ENCODE assay signal across 9 mouse cellular contexts in the genomic region with DNA sequence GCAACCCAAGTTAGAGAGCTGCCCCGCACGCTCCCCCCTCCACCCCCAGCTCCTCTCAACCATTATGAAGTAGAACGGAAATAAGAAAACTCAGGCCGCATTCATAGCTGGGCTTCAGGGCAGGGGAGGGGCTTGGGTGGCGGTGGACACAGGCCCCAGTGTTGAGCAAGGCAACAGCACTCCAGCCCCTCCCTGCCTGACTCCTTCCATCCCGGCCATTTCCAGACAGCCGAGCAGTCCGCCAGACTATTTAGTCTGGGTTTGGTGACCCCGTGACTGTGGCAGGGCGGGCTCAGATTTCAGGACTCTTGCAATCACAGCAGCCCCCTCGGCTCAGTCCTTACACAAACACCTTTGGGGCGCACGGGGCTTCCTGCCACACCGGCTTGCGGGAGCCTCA. TPM values are rescaled to one million over a fixed set of nuclear protein-coding genes. Genes with fewer than 3 reads are reported as not detected.
A peak's percentile ranks its signal among the peaks of the same experiment; 100 is the strongest.
DNase-seq lines count a peak whose midpoint lies in the region; ATAC-seq lines count a peak whose summit lies in the region.
"Had no signal": no experiment of that assay in that cellular context is flagged by ENCODE, and none has a peak within 500 bp of the region (broad histone marks: within the 10 kb centered on the region; RNA-seq: fewer than 3 reads in every experiment).

No protein-coding gene starts in this region.

- ATAC-seq in forebrain, embryonic 16.5 days, result peak; percentile 41
- ATAC-seq in hindbrain, embryonic 11.5 days (ENCODE audit: low FRiP score), result peak; percentile 82
- ATAC-seq in liver, embryonic 12.5 days, result no peak
- ATAC-seq in cerebellum, adult (ENCODE audit: insufficient number of reproducible peaks, low FRiP score, low TSS enrichment), result no peak

- no peak overlapping the region; the same call in 1 of the 2 replicates for H3K27ac ChIP-seq in forebrain, embryonic 16.5 days (ENCODE audit: low read length)
- H3K27ac ChIP-seq in hindbrain, embryonic 11.5 days (ENCODE audit: low read depth, low read length), result peak overlapping the region; percentile 76
- H3K27ac ChIP-seq in liver, embryonic 12.5 days, result no peak overlapping the region

- DNase-seq in adrenal gland, postnatal 14 days, result peak; percentile 23
- no peak for DNase-seq in adrenal gland, adult 18-20 months (ENCODE audit: low spot score in 2 of 2)
- peak; percentile 80 for DNase-seq in hindbrain, embryonic 11.5 days (ENCODE audit: low spot score)
- peak; percentile 71 for DNase-seq in ovary, postnatal 36 days (ENCODE audit: low spot score)
- DNase-seq in left cerebral cortex, adult 11 months (ENCODE audit: low spot score), result no peak

- H3K4me2 ChIP-seq in forebrain, embryonic 16.5 days (ENCODE audit: low read length), result peak overlapping the region; percentile 17
- peak overlapping the region; percentile 18 for H3K4me2 ChIP-seq in hindbrain, embryonic 11.5 days (replicated peaks; ENCODE audit: low read depth, low read length)
- H3K4me2 ChIP-seq in liver, embryonic 12.5 days, result 0 out of 2 replicates have a peak overlapping the region, but pooled peaks have one; percentile 1

- H3K36me3 ChIP-seq in forebrain, embryonic 16.5 days (ENCODE audit: control insufficient read depth, insufficient read depth), result no peaks in the 10 kb centered on the region
- no peaks in the 10 kb centered on the region for H3K36me3 ChIP-seq in hindbrain, embryonic 11.5 days (ENCODE audit: control insufficient read depth, insufficient read depth, low read length)
- H3K36me3 ChIP-seq in liver, embryonic 12.5 days, result no peaks in the 10 kb centered on the region

- H3K27me3 ChIP-seq in forebrain, embryonic 16.5 days (replicated peaks; ENCODE audit: control insufficient read depth, insufficient read depth, low read length), result no peaks in the 10 kb centered on the region
- H3K27me3 ChIP-seq in hindbrain, embryonic 11.5 days (ENCODE audit: control insufficient read depth, insufficient read depth, low read length), result no peaks in the 10 kb centered on the region
- H3K27me3 ChIP-seq in liver, embryonic 12.5 days (replicated peaks), result no peaks in the 10 kb centered on the region

- no peaks in the 10 kb centered on the region for H3K9me3 ChIP-seq in forebrain, embryonic 16.5 days (ENCODE audit: control insufficient read depth, low read length)
- no peaks in the 10 kb centered on the region for H3K9me3 ChIP-seq in hindbrain, embryonic 11.5 days (ENCODE audit: control insufficient read depth, low read length)
- no peaks in the 10 kb centered on the region for H3K9me3 ChIP-seq in liver, embryonic 12.5 days (replicated peaks)

- no peak overlapping the region for H3K4me3 ChIP-seq in forebrain, embryonic 16.5 days (replicated peaks; ENCODE audit: low read length)
- H3K4me3 ChIP-seq in hindbrain, embryonic 11.5 days (ENCODE audit: low read depth, low read length), result no peak overlapping the region
- no peak overlapping the region for H3K4me3 ChIP-seq in liver, embryonic 12.5 days

- H3K4me1 ChIP-seq in forebrain, embryonic 16.5 days (replicated peaks; ENCODE audit: control insufficient read depth, insufficient read depth, low read length), result peaks cover 32% of the 10 kb centered on the region
- H3K4me1 ChIP-seq in hindbrain, embryonic 11.5 days (replicated peaks; ENCODE audit: control insufficient read depth, insufficient read depth, low read length), result peaks cover 19% of the 10 kb centered on the region
- H3K4me1 ChIP-seq in liver, embryonic 12.5 days, result no peaks in the 10 kb centered on the region; the same call in 1 of the 2 replicates

- H3K9ac ChIP-seq in forebrain, embryonic 16.5 days (replicated peaks; ENCODE audit: low read depth, low read length), result peak overlapping the region; percentile 42
- H3K9ac ChIP-seq in hindbrain, embryonic 11.5 days (ENCODE audit: low read depth, low read length), result peak overlapping the region; percentile 41; the same call in 1 of the 2 replicates
- no peak overlapping the region for H3K9ac ChIP-seq in liver, embryonic 12.5 days

- WGBS in forebrain, embryonic 16.5 days, result 6% methylated on average over 15 of the region's 15 CpGs
- WGBS in hindbrain, embryonic 11.5 days, result 7% methylated on average over 15 of the region's 15 CpGs
- WGBS in liver, embryonic 12.5 days (ENCODE audit: insufficient replicate concordance), result 15% methylated on average over 15 of the region's 15 CpGs

RNA-seq across cellular contexts. Expression of a gene that starts 36.5 kb away (rescaled TPM):
- not detected in 2 replicates for total RNA-seq in adrenal gland, postnatal 14 days (2021)
- not detected for total RNA-seq in adrenal gland, adult 18-20 months (2021)
- not detected in 2 replicates for polyA plus RNA-seq in forebrain, embryonic 16.5 days (2015; fragmentation: Nextera tagmentation; extraction: Ambion mirVana)
- polyA plus RNA-seq in hindbrain, embryonic 11.5 days (2014; fragmentation: Nextera tagmentation; extraction: Ambion mirVana), result not detected in 2 replicates
- polyA plus RNA-seq in liver, embryonic 12.5 days (2016; fragmentation: Nextera tagmentation; extraction: Ambion mirVana), result not detected in 2 replicates
- polyA plus RNA-seq: cortical plate, adult 2 months had no signal

Comparison
In these comparisons a context has a peak if more than half of its experiments do, and no peak if none do; other contexts are left out.
1. DNase-seq: peak in adrenal gland, postnatal 14 days (single experiment), hindbrain, embryonic 11.5 days (single experiment) and ovary, postnatal 36 days (single experiment); none in adrenal gland, adult 18-20 months (0 of 2) and left cerebral cortex, adult 11 months (single experiment).
2. ATAC-seq: peak in forebrain, embryonic 16.5 days (single experiment) and hindbrain, embryonic 11.5 days (single experiment); none in liver, embryonic 12.5 days (single experiment) and cerebellum, adult (single experiment).
3. Peak in every context shown above with its lines, with median percentiles within 50 percentile points of each other: H3K4me2 ChIP-seq.